Mouse (Mus musculus): Measurements from ENCODE around the gene Spint3. TPM values are rescaled to one million over a fixed set of nuclear protein-coding genes. Genes with fewer than 3 reads are reported as not detected.

The Spint3 gene
- polyA plus RNA-seq, 1 experiment, result not detected

GRCm38 (mm10) chr2:164560106-164560505 lies 13.2 kb downstream of the Spint3 start:
- Histone ChIP-seq H3K4me1 (ENCODE audit: control insufficient read depth, insufficient read depth, low read length) (no peaks in the 10 kb centered on the region), H3K4me3 (replicated peaks; ENCODE audit: control insufficient read depth, low read depth, low read length) (no peak overlapping the region), H3K27ac (ENCODE audit: control insufficient read depth, insufficient read depth, low read depth, low read length, poor library complexity) (no peak overlapping the region)
- TF ChIP-seq POLR2A (IDR thresholded peaks at IDR 0.05; ENCODE audit: borderline replicate concordance, control insufficient read depth, low read depth, low read length) (no peak), CTCF (IDR thresholded peaks at IDR 0.05; ENCODE audit: control insufficient read depth, insufficient read depth, low read length) (no peak)
- 83% methylated on average over 8 of the region's 8 CpGs for WGBS

GRCm38 (mm10) chr2:164558991-164559645 lies 14.1 kb downstream of the Spint3 start:
- Histone ChIP-seq H3K4me1 (ENCODE audit: control insufficient read depth, insufficient read depth, low read length) (no peaks in the 10 kb centered on the region), H3K4me3 (replicated peaks; ENCODE audit: control insufficient read depth, low read depth, low read length) (no peak overlapping the region), H3K27ac (ENCODE audit: control insufficient read depth, insufficient read depth, low read depth, low read length, poor library complexity) (no peak overlapping the region)
- WGBS, result 10% methylated on average over 16 of the region's 16 CpGs
- no peak for TF ChIP-seq POLR2A (IDR thresholded peaks at IDR 0.05; ENCODE audit: borderline replicate concordance, control insufficient read depth, low read depth, low read length)
- TF ChIP-seq CTCF (IDR thresholded peaks at IDR 0.05; ENCODE audit: control insufficient read depth, insufficient read depth, low read length), result no peak

GRCm38 (mm10) chr2:164558426-164558825 lies 14.8 kb downstream of the Spint3 start:
- Histone ChIP-seq H3K27ac (ENCODE audit: control insufficient read depth, insufficient read depth, low read depth, low read length, poor library complexity) (no peak overlapping the region), H3K4me1 (ENCODE audit: control insufficient read depth, insufficient read depth, low read length) (no peaks in the 10 kb centered on the region), H3K4me3 (replicated peaks; ENCODE audit: control insufficient read depth, low read depth, low read length) (no peak overlapping the region)
- no peak for TF ChIP-seq POLR2A (IDR thresholded peaks at IDR 0.05; ENCODE audit: borderline replicate concordance, control insufficient read depth, low read depth, low read length)
- TF ChIP-seq CTCF (IDR thresholded peaks at IDR 0.05; ENCODE audit: control insufficient read depth, insufficient read depth, low read length), result no peak
- 34% methylated on average over 8 of the region's 8 CpGs for WGBS

GRCm38 (mm10) chr2:164551502-164551901 lies 21.8 kb downstream of the Spint3 start:
- no peak overlapping the region for H3K27ac ChIP-seq (ENCODE audit: control insufficient read depth, insufficient read depth, low read depth, low read length, poor library complexity)
- 80% methylated on average over 9 of the region's 9 CpGs for WGBS
- no peak overlapping the region for H3K4me3 ChIP-seq (replicated peaks; ENCODE audit: control insufficient read depth, low read depth, low read length)
- H3K4me1 ChIP-seq (ENCODE audit: control insufficient read depth, insufficient read depth, low read length), result no peaks in the 10 kb centered on the region
- TF ChIP-seq CTCF (IDR thresholded peaks at IDR 0.05; ENCODE audit: control insufficient read depth, insufficient read depth, low read length) (no peak), POLR2A (IDR thresholded peaks at IDR 0.05; ENCODE audit: borderline replicate concordance, control insufficient read depth, low read depth, low read length) (no peak)

GRCm38 (mm10) chr2:164550895-164551269 lies 22.4 kb downstream of the Spint3 start:
- WGBS, result 5% methylated on average over 2 of the region's 2 CpGs
- no peak overlapping the region for H3K27ac ChIP-seq (ENCODE audit: control insufficient read depth, insufficient read depth, low read depth, low read length, poor library complexity)
- TF ChIP-seq CTCF (IDR thresholded peaks at IDR 0.05; ENCODE audit: control insufficient read depth, insufficient read depth, low read length) (no peak), POLR2A (IDR thresholded peaks at IDR 0.05; ENCODE audit: borderline replicate concordance, control insufficient read depth, low read depth, low read length) (no peak)
- no peaks in the 10 kb centered on the region for H3K4me1 ChIP-seq (ENCODE audit: control insufficient read depth, insufficient read depth, low read length)
- no peak overlapping the region for H3K4me3 ChIP-seq (replicated peaks; ENCODE audit: control insufficient read depth, low read depth, low read length)

- WGBS, result 43% methylated on average over 10 of the region's 10 CpGs
- TF ChIP-seq CTCF (IDR thresholded peaks at IDR 0.05; ENCODE audit: control insufficient read depth, insufficient read depth, low read length), result no peak
- TF ChIP-seq POLR2A (IDR thresholded peaks at IDR 0.05; ENCODE audit: borderline replicate concordance, control insufficient read depth, low read depth, low read length), result no peak
Observed at GRCm38 (mm10) chr2:164549963-164550894, 23.0 kb downstream of the Spint3 start.

GRCm38 (mm10) chr2:164549338-164549737 lies 23.9 kb downstream of the Spint3 start:
- WGBS, result 53% methylated on average over 4 of the region's 4 CpGs
- no peak for TF ChIP-seq CTCF (IDR thresholded peaks at IDR 0.05; ENCODE audit: control insufficient read depth, insufficient read depth, low read length)
- TF ChIP-seq POLR2A (IDR thresholded peaks at IDR 0.05; ENCODE audit: borderline replicate concordance, control insufficient read depth, low read depth, low read length), result no peak
- Histone ChIP-seq H3K27ac (ENCODE audit: control insufficient read depth, insufficient read depth, low read depth, low read length, poor library complexity) (no peak overlapping the region), H3K4me1 (ENCODE audit: control insufficient read depth, insufficient read depth, low read length) (no peaks in the 10 kb centered on the region; the same call in 1 of the 2 replicates), H3K4me3 (replicated peaks; ENCODE audit: control insufficient read depth, low read depth, low read length) (no peak overlapping the region)

More at GRCm38 (mm10) chr2:164549963-164550894, 23.0 kb downstream of the Spint3 start:
- H3K4me1 ChIP-seq (ENCODE audit: control insufficient read depth, insufficient read depth, low read length), result no peaks in the 10 kb centered on the region
- H3K4me3 ChIP-seq (replicated peaks; ENCODE audit: control insufficient read depth, low read depth, low read length), result no peak overlapping the region
- no peak overlapping the region for H3K27ac ChIP-seq (ENCODE audit: control insufficient read depth, insufficient read depth, low read depth, low read length, poor library complexity)

GRCm38 (mm10) chr2:164544454-164545097 lies 28.7 kb downstream of the Spint3 start:
- TF ChIP-seq CTCF (IDR thresholded peaks at IDR 0.05; ENCODE audit: control insufficient read depth, insufficient read depth, low read length), result no peak
- no peak for TF ChIP-seq POLR2A (IDR thresholded peaks at IDR 0.05; ENCODE audit: borderline replicate concordance, control insufficient read depth, low read depth, low read length)
- Histone ChIP-seq H3K27ac (ENCODE audit: control insufficient read depth, insufficient read depth, low read depth, low read length, poor library complexity) (no peak overlapping the region), H3K4me3 (replicated peaks; ENCODE audit: control insufficient read depth, low read depth, low read length) (no peak overlapping the region), H3K4me1 (ENCODE audit: control insufficient read depth, insufficient read depth, low read length) (no peaks in the 10 kb centered on the region; the same call in 1 of the 2 replicates)
- WGBS, result under 1% methylated on average over 5 of the region's 5 CpGs

Measured in bone marrow, adult 2 months (tissue).